Mouse (Mus musculus): Measurements from ENCODE around the gene Gpsm2.
A peak's percentile ranks its signal among the peaks of the same experiment; 100 is the strongest.

- TF ChIP-seq CTCF (IDR thresholded peaks at IDR 0.05; ENCODE audit: borderline replicate concordance, extremely low read depth, insufficient read depth, insufficient read length) (peak; percentile 66; the same call in 1 of the 2 replicates), POLR2A (IDR thresholded peaks at IDR 0.05; ENCODE audit: borderline replicate concordance, extremely low read depth, insufficient read depth, insufficient read length, poor library complexity, severe bottlenecking) (no peak)
Measured at GRCm38 (mm10) chr3:108770725-108771368, 48.7 kb upstream of the Gpsm2 start.
